Mouse (Mus musculus): ENCODE results near the gene Lamb3.

Gene Lamb3

DNA sequence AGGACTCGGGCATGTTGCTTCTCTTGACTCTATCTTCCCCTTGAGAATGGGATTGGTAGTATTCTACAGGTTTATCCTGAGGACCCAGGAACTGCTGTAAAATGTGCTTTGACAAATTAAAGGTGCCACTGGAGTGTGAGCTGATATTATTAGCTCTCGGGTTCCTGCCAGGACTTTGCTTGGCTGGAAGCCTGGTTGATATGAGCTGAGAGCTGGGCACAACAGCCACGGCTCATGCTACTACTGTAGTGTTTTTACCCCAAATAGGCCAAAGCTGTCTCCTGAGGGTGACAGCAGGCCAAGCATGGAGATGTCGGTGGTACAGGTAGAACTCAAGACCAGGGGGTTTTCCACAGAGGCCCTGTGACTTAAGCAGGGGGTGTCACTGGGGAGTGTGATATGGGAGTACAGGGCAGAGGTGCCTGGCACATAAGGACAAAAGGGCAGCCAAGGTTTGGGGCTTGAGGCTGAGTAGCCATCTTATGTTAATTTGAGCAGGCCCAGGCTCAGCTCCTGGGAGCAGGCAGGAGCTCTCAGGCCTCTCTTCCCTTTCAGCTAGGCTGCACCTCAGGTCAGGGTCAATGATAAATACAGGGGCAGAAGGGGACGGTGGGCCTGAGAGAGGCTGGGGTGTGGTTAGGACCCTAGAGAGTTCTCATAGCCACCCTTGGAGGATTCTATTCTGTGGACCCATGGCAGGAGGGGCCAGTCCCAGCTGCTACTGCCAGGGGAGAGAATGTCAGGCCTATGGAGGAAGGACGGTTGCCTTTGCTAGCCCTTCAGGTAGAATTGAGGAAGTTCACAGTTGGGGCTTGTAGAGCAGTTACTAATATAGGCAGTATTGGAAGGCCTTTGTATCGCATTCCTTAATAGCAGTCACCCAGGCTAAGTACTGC lies 128.9 kb downstream of the Lamb3 start:
- in situ Hi-C loops (cut with MboI, MseI) = loop anchor here in 1 of 2 experiments (10.0 kb wide), 1 partner anchor 1872 kb away; no protein-coding TSS in a partner anchor

DNA sequence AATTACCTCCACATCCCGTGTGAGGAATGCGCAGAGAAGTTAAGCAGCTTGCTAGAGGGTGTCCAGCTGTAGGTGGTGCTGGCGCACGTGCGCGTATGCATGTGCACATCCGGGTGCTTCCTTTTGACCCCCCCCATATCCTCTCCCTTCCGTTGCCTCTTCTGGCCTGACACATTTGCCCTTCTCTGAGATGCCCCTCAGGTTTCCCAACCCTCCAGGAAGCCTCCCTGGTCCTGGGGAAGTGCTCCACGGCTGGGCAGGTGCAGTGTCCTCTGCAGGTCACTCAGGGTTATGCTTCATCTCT lies 129.5 kb downstream of the Lamb3 start:
- in situ Hi-C loops (cut with MboI, MseI) = loop anchor here in 1 of 2 experiments (10.0 kb wide), 1 partner anchor 1872 kb away; no protein-coding TSS in a partner anchor

- in situ Hi-C loops (cut with MboI, MseI) = loop anchor here in 1 of 2 experiments (10.0 kb wide), 1 partner anchor 1873 kb away; no protein-coding TSS in a partner anchor
These were observed 130.3 kb downstream of the Lamb3 start for GRCm38 (mm10) chr1:193337787-193338310.

GRCm38 (mm10) chr1:193338363-193338995 lies 131.0 kb downstream of the Lamb3 start:
- in situ Hi-C loops (cut with MboI, MseI) = loop anchor here in 1 of 2 experiments (10.0 kb wide), 1 partner anchor 1874 kb away; no protein-coding TSS in a partner anchor

GRCm38 (mm10) chr1:193342198-193342946 lies 134.9 kb downstream of the Lamb3 start:
- in situ Hi-C loops (cut with MboI, MseI) = no loop called here

- in situ Hi-C loops (cut with MboI, MseI) = no loop called here
These were observed 136.4 kb downstream of the Lamb3 start for GRCm38 (mm10) chr1:193343853-193344252.

- in situ Hi-C loops (cut with MboI, MseI) = no loop called here
These were observed 137.5 kb downstream of the Lamb3 start for GRCm38 (mm10) chr1:193344976-193345375.

- in situ Hi-C loops (cut with MboI, MseI) = no loop called here
These were observed 139.4 kb downstream of the Lamb3 start for GRCm38 (mm10) chr1:193346908-193347307.

DNA sequence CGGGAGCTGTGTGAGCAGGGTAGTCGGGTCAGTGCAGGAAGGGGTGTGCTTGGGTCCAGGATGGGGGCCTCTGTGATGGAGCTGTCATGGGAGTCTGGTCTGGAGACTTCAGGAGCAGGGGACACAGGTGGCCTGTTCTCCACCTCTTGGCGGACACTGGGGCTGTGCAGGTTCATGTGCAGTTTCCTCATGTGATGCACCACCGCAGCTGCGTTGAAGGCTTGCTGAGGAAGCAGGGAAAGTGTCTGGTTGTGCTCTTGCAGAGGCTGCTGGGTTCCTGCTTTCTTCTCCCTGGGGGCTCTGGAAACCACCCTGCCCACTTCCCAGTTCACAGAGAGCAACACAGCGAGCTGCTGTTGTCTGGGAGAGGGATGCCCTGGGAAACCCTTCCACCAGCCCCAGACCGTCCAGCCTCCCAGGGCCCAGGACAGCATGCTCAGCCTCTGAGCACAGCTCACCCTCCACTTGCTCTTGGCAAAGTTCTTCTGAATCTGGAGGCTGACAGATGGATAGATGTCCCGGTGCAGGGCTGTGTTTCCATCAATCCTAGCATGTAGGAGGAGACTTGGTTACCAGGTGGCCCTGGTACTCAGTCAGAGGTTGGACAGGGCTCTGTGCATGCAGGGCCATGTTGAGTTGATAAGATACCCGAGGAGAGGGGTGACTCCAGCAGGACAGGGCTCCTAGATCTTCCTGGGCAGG lies 140.9 kb downstream of the Lamb3 start:
- in situ Hi-C loops (cut with MboI, MseI) = no loop called here

GRCm38 (mm10) chr1:193349702-193350545 lies 142.4 kb downstream of the Lamb3 start:
- in situ Hi-C loops (cut with MboI, MseI) = no loop called here

DNA sequence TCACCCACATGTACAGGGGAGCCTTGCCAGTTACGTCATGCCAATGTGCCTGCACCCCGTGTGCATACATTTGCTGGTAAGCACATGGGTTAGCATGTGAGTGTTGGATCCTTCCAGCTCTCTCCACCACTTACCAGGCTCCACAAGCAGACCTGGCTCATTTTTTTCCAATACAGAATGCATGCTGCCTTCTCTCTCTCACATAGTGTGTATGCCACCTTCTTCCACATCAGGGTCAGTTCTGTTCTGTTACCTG lies 143.0 kb downstream of the Lamb3 start:
- in situ Hi-C loops (cut with MboI, MseI) = no loop called here

DNA sequence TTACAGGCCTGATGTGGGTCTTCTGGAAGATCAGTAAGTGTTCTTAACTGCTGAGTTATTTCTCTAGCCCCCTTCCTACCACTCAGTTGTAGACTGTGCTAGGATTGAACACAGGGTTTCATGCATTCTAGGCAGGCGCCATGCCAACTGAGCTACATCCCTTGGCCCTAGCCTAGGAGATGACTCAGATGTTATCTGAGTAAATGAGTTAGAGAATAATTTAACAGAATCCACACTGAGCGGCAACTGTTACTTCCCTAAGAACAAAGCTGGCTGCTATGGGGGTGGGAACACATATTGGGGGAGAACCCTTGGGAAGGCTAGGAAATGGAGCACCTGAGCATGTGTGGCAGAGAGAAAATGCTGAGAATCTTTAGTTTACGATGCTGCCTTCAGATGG lies 144.1 kb downstream of the Lamb3 start:
- in situ Hi-C loops (cut with MboI, MseI) = no loop called here

- in situ Hi-C loops (cut with MboI, MseI) = no loop called here
These were observed 151.7 kb downstream of the Lamb3 start for GRCm38 (mm10) chr1:193359199-193359598.

GRCm38 (mm10) chr1:193361181-193361580 lies 153.7 kb downstream of the Lamb3 start:
- in situ Hi-C loops (cut with MboI, MseI) = no loop called here

DNA sequence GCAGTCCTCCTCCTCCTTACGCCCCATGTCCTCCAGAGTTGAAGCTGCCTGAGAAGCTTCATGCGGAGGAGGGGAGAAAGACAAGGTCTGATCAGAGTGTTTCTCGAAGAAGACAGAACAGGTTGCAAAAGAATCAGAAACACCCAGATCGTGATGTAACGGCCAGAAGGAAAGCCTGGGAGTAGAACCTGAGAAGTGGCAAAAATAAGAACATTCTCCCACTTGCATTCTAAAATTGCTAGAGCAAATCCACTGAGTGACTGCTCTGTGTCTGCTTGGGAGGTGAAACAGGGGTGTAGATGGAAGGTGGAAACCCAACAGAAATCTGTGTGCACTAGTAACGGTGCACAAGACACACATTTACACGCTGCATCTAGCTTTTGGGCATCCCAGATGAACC lies 154.6 kb downstream of the Lamb3 start:
- in situ Hi-C loops (cut with MboI, MseI) = no loop called here

GRCm38 (mm10) chr1:193363801-193364231 lies 156.3 kb downstream of the Lamb3 start:
- in situ Hi-C loops (cut with MboI, MseI) = no loop called here

DNA sequence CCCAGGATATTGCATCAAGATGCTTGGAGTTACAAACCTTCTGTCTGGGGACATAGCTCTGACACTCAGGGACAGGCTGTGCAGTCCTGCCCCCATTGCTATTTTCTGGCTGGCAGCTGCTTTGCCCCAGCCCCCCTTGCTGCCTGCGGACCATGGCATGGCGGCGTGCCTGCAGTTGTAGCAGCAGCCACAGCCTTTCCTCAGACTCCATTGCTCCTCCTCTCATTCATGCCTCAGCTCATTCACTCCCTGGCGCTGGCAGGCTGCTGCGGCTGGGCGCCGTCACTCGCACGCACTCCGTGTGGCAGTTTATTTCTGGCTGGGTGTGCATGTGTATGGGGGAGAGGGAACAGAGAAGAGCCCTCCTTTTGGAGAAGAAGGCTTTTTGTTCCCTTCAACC lies 160.6 kb downstream of the Lamb3 start:
- in situ Hi-C loops (cut with MboI, MseI) = loop anchor here in 1 of 2 experiments (5.0 kb wide), 1 partner anchor 106 kb away; the partner anchor contains the start of gene Hsd11b1

GRCm38 (mm10) chr1:193369091-193369490 lies 161.6 kb downstream of the Lamb3 start:
- in situ Hi-C loops (cut with MboI, MseI) = loop anchor here in 1 of 2 experiments (5.0 kb wide), 1 partner anchor 107 kb away; the partner anchor contains the start of gene Hsd11b1

GRCm38 (mm10) chr1:193370096-193370495 lies 162.6 kb downstream of the Lamb3 start, which contains the start of gene Camk1g:
Gene Camk1g, minus strand, starts transcription at chr1:193370298.
- in situ Hi-C loops (cut with MboI, MseI) = no loop called here

DNA sequence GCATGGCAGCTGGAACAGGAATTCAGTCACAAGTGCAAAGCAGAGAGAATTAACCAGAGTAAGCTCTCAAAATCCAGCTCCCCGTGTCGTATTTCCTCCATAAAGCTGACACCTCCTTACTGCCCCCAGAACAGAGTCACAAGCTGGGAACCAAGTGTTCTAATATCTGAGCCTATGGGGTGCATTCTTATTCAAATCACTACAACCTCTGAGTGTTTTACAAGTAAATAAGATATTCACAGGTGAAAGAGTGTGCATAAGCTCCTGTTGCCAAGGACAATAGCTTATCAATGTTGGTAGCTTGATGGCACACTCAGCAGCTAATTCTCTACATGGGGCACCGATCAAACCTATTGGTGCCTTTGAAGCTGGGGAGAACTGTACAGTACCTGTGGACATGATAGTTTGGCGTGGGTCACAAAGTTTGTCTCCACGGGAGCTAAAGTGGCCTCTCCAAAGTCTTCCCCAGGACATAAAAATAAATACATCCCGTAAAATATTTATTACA lies 166.5 kb downstream of the Lamb3 start:
- in situ Hi-C loops (cut with MboI, MseI) = no loop called here

All from T-helper 17 cell (primary cell).